Mouse (Mus musculus): ENCODE results near the gene Lrrc29.

DNA sequence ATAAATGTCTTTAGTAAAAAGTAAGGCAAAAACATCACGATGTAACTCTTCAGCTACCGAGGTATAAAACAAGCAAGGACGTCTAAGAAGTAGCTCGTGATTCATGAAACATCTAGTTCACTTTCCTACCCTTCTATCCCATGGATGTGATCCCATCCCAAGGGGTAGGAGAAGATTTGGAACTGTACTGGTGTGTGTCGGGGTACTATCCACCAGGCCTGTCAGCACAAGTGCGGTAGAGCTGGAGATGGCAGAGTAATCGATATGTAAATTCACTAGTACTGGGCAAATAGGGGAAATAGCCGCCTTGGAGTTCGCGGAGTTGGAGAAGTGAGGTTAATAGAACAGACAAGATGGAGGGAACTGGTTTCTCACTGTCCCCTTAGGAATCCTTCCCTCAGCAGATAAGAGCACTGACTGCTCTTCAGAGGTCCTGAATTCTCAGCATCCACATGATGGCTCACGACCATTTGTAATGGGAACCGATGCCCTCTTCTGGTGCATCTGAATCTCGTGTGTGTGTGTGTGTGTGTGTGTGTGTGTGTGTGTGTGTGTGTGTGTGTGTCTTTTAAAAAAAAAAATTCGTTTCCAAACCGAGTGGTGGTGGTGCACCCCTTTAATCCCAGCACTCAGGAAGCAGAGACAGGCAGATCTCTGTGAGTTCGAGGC, 62.7 kb downstream of the Lrrc29 start:
- no peak for TF ChIP-seq POLR2A (IDR thresholded peaks at IDR 0.05; ENCODE audit: extremely low read depth, insufficient read depth, low read length)
- TF ChIP-seq CTCF (IDR thresholded peaks at IDR 0.05; ENCODE audit: low read depth, low read length), result no peak

Data from liver, adult 2 months (tissue).